Mouse (Mus musculus): ENCODE data around the gene Jagn1. TPM values are rescaled to one million over a fixed set of nuclear protein-coding genes. Genes with fewer than 3 reads are reported as not detected.
A peak's percentile ranks its signal among the peaks of the same experiment; 100 is the strongest.

The Jagn1 gene
- polyA plus RNA-seq, 1 experiment from 2014 or later = 75.0 TPM

GRCm38 (mm10) chr6:113478906-113479305, 36.5 kb downstream of the Jagn1 start:
- WGBS = 79% methylated on average over 10 of the region's 10 CpGs
- H3K36me3 ChIP-seq = no peaks in the 10 kb centered on the region
- peaks cover 13% of the 10 kb centered on the region; the same call in 1 of the 2 replicates for H3K4me1 ChIP-seq
- no peak overlapping the region for H3K4me3 ChIP-seq
- H3K4me2 ChIP-seq (replicated peaks) = no peak overlapping the region
- H3K9ac ChIP-seq = no peak overlapping the region
- H3K27ac ChIP-seq = no peak overlapping the region
- H3K27me3 ChIP-seq = peaks cover 39% of the 10 kb centered on the region
- no peak for ATAC-seq (ENCODE audit: insufficient number of reproducible peaks, insufficient read depth, low FRiP score, low TSS enrichment)
- H3K9me3 ChIP-seq = no peaks in the 10 kb centered on the region

GRCm38 (mm10) chr6:113480555-113481373, 38.4 kb downstream of the Jagn1 start:
- Histone ChIP-seq H3K27ac (no peak overlapping the region), H3K4me3 (no peak overlapping the region), H3K9ac (no peak overlapping the region), H3K9me3 (no peaks in the 10 kb centered on the region), H3K27me3 (peaks cover 40% of the 10 kb centered on the region), H3K4me1 (peaks cover 17% of the 10 kb centered on the region; the same call in 1 of the 2 replicates), H3K36me3 (no peaks in the 10 kb centered on the region), H3K4me2 (replicated peaks) (no peak overlapping the region)
- WGBS = 65% methylated on average over 18 of the region's 18 CpGs
- no peak for ATAC-seq (ENCODE audit: insufficient number of reproducible peaks, insufficient read depth, low FRiP score, low TSS enrichment)

GRCm38 (mm10) chr6:113482477-113483099, 40.2 kb downstream of the Jagn1 start:
- peak overlapping the region; percentile 77 for H3K4me2 ChIP-seq (replicated peaks)
- peak overlapping the region; percentile 48 for H3K27ac ChIP-seq
- no peaks in the 10 kb centered on the region for H3K9me3 ChIP-seq
- peak overlapping the region; percentile 46 for H3K4me3 ChIP-seq
- H3K4me1 ChIP-seq = peaks cover 26% of the 10 kb centered on the region; the same call in 1 of the 2 replicates
- H3K9ac ChIP-seq = peak overlapping the region; percentile 21
- ATAC-seq (ENCODE audit: insufficient number of reproducible peaks, insufficient read depth, low FRiP score, low TSS enrichment) = peak; percentile 47
- peaks cover 40% of the 10 kb centered on the region for H3K27me3 ChIP-seq
- 3% methylated on average over 62 of the region's 65 CpGs for WGBS
- H3K36me3 ChIP-seq = no peaks in the 10 kb centered on the region

GRCm38 (mm10) chr6:113483100-113483615, 40.8 kb downstream of the Jagn1 start, which contains the start of gene Creld1:
Gene Creld1, plus strand, starts transcription at chr6:113483297.
- WGBS = under 1% methylated on average over 26 of the region's 26 CpGs
- H3K27ac ChIP-seq = peak within 1 kb of the TSS; percentile 72

GRCm38 (mm10) chr6:113483729-113484128, 41.4 kb downstream of the Jagn1 start:
- H3K27ac ChIP-seq = peak overlapping the region; percentile 72; the same call in 1 of the 2 replicates
- no peak; the same call in 1 of the 2 replicates for ATAC-seq (ENCODE audit: insufficient number of reproducible peaks, insufficient read depth, low FRiP score, low TSS enrichment)
- WGBS = 14% methylated on average over 10 of the region's 10 CpGs

More at GRCm38 (mm10) chr6:113483100-113483615, 40.8 kb downstream of the Jagn1 start, which contains the start of gene Creld1:
- Histone ChIP-seq H3K4me2 (replicated peaks) (peak within 1 kb of the TSS; percentile 77), H3K9ac (peak within 1 kb of the TSS; percentile 58), H3K27me3 (peaks cover 40% of the 10 kb centered on the region), H3K4me3 (peak within 1 kb of the TSS; percentile 46), H3K9me3 (no peaks in the 10 kb centered on the region), H3K4me1 (peaks cover 26% of the 10 kb centered on the region; the same call in 1 of the 2 replicates), H3K36me3 (no peaks in the 10 kb centered on the region)
- ATAC-seq (ENCODE audit: insufficient number of reproducible peaks, insufficient read depth, low FRiP score, low TSS enrichment) = peak; percentile 92

GRCm38 (mm10) chr6:113487125-113487576, 44.8 kb downstream of the Jagn1 start:
- Histone ChIP-seq H3K4me1 (peaks cover 26% of the 10 kb centered on the region; the same call in 1 of the 2 replicates), H3K4me2 (replicated peaks) (no peak overlapping the region), H3K9ac (no peak overlapping the region), H3K27me3 (peaks cover 11% of the 10 kb centered on the region), H3K4me3 (no peak overlapping the region), H3K27ac (no peak overlapping the region), H3K36me3 (peaks cover 5% of the 10 kb centered on the region), H3K9me3 (no peaks in the 10 kb centered on the region)
- WGBS = 31% methylated on average over 7 of the region's 7 CpGs
- ATAC-seq (ENCODE audit: insufficient number of reproducible peaks, insufficient read depth, low FRiP score, low TSS enrichment) = no peak

More at GRCm38 (mm10) chr6:113483729-113484128, 41.4 kb downstream of the Jagn1 start:
- Histone ChIP-seq H3K36me3 (no peaks in the 10 kb centered on the region), H3K4me1 (peaks cover 26% of the 10 kb centered on the region; the same call in 1 of the 2 replicates), H3K4me3 (peak overlapping the region; percentile 46), H3K9ac (peak overlapping the region; percentile 58), H3K4me2 (replicated peaks) (peak overlapping the region; percentile 77), H3K27me3 (peaks cover 40% of the 10 kb centered on the region), H3K9me3 (no peaks in the 10 kb centered on the region)

- Histone ChIP-seq H3K9ac (no peak overlapping the region), H3K27me3 (peaks cover 2% of the 10 kb centered on the region), H3K27ac (no peak overlapping the region), H3K9me3 (no peaks in the 10 kb centered on the region), H3K4me1 (peaks cover 13% of the 10 kb centered on the region; the same call in 1 of the 2 replicates), H3K36me3 (peaks cover 6% of the 10 kb centered on the region), H3K4me2 (replicated peaks) (no peak overlapping the region), H3K4me3 (no peak overlapping the region)
- 90% methylated on average over 14 of the region's 14 CpGs for WGBS
- no peak for ATAC-seq (ENCODE audit: insufficient number of reproducible peaks, insufficient read depth, low FRiP score, low TSS enrichment)
Observed at GRCm38 (mm10) chr6:113489410-113489809, 47.0 kb downstream of the Jagn1 start.

- Histone ChIP-seq H3K9ac (no peak overlapping the region), H3K4me1 (peaks cover 15% of the 10 kb centered on the region; the same call in 1 of the 2 replicates), H3K4me2 (replicated peaks) (no peak overlapping the region), H3K27ac (no peak overlapping the region), H3K27me3 (peaks cover 22% of the 10 kb centered on the region), H3K36me3 (peaks cover 6% of the 10 kb centered on the region), H3K4me3 (no peak overlapping the region), H3K9me3 (no peaks in the 10 kb centered on the region)
- WGBS = 74% methylated on average over 24 of the region's 24 CpGs
- ATAC-seq (ENCODE audit: insufficient number of reproducible peaks, insufficient read depth, low FRiP score, low TSS enrichment) = no peak
Observed at GRCm38 (mm10) chr6:113492101-113492864, 49.9 kb downstream of the Jagn1 start.

GRCm38 (mm10) chr6:113494258-113494788, 52.0 kb downstream of the Jagn1 start:
- Histone ChIP-seq H3K4me1 (peaks cover 12% of the 10 kb centered on the region; the same call in 1 of the 2 replicates), H3K9ac (peak overlapping the region; percentile 44), H3K9me3 (no peaks in the 10 kb centered on the region), H3K4me2 (replicated peaks) (peak overlapping the region; percentile 62), H3K27me3 (peaks cover 22% of the 10 kb centered on the region), H3K27ac (0 out of 2 replicates have a peak overlapping the region, but pooled peaks have one; percentile 23), H3K4me3 (peak overlapping the region; percentile 42), H3K36me3 (peaks cover 6% of the 10 kb centered on the region)
- 2% methylated on average over 54 of the region's 54 CpGs for WGBS
- peak; percentile 58; the same call in 1 of the 2 replicates for ATAC-seq (ENCODE audit: insufficient number of reproducible peaks, insufficient read depth, low FRiP score, low TSS enrichment)

GRCm38 (mm10) chr6:113495071-113495675, 52.8 kb downstream of the Jagn1 start:
- Histone ChIP-seq H3K4me3 (peak overlapping the region; percentile 42), H3K4me2 (replicated peaks) (peak overlapping the region; percentile 62), H3K27me3 (peaks cover 22% of the 10 kb centered on the region), H3K9ac (peak overlapping the region; percentile 44), H3K9me3 (no peaks in the 10 kb centered on the region), H3K4me1 (peaks cover 12% of the 10 kb centered on the region; the same call in 1 of the 2 replicates), H3K36me3 (peaks cover 6% of the 10 kb centered on the region; the same call in 1 of the 2 replicates), H3K27ac (no peak overlapping the region)
- 49% methylated on average over 28 of the region's 28 CpGs for WGBS
- ATAC-seq (ENCODE audit: insufficient number of reproducible peaks, insufficient read depth, low FRiP score, low TSS enrichment) = no peak

Data from embryonic facial prominence, embryonic 12.5 days (tissue).